Mouse (Mus musculus) effector memory CD4-positive, alpha-beta T cell, adult 7 months (primary cell): ENCODE data around the gene Krtap10-4. TPM values are rescaled to one million over a fixed set of nuclear protein-coding genes. Genes with fewer than 3 reads are reported as not detected.

Source experiments
- polyA plus RNA-seq: library from polyadenylated mRNA; unstranded; fragments of 100-300 nt; shearing (Covaris generic); gene quantifications from one replicate; pipeline ENCODE4 v1.2.1, GENCODE M21; 2017

Gene Krtap10-4
- not detected for polyA plus RNA-seq

GRCm38 (mm10) chr10:77826951-77827350, at the start of gene Krtap10-4:
Krtap10-4 (minus strand) TSS chr10:77827095.

GRCm38 (mm10) chr10:77861675-77862074, 34.8 kb upstream of the Krtap10-4 start, which contains the start of gene Gm3285:
Gm3285 (plus strand) TSS chr10:77861975.

GRCm38 (mm10) chr10:77852559-77852958, 25.7 kb upstream of the Krtap10-4 start, which contains the start of gene Gm10318:
Gm10318 (plus strand) TSS chr10:77852859.

GRCm38 (mm10) chr10:77846503-77846902, 19.6 kb upstream of the Krtap10-4 start, which contains the start of gene Gm36176:
Gm36176 (plus strand) TSS chr10:77846803.

GRCm38 (mm10) chr10:77835647-77836046, 8.8 kb upstream of the Krtap10-4 start, which contains the start of gene Krtap10-10:
Krtap10-10 (plus strand) TSS chr10:77835947.

GRCm38 (mm10) chr10:77814382-77814781, 12.5 kb downstream of the Krtap10-4 start, which contains the start of gene Gm2696:
Gm2696 (plus strand) TSS chr10:77814682.

GRCm38 (mm10) chr10:77811743-77812142, 15.2 kb downstream of the Krtap10-4 start, which contains the start of gene Gm9507:
Gm9507 (minus strand) TSS chr10:77811843.

GRCm38 (mm10) chr10:77798921-77799508, 27.9 kb downstream of the Krtap10-4 start, which contains the start of gene Gm19668:
Gm19668 (minus strand) TSS chr10:77799133.

GRCm38 (mm10) chr10:77794976-77795375, 31.9 kb downstream of the Krtap10-4 start, which contains the start of gene Gm9639:
Gm9639 (minus strand) TSS chr10:77795076.

GRCm38 (mm10) chr10:77787876-77788275, 39.0 kb downstream of the Krtap10-4 start, which contains the start of gene Gm7137:
Gm7137 (minus strand) TSS chr10:77788200.

GRCm38 (mm10) chr10:77782442-77782841, 44.5 kb downstream of the Krtap10-4 start, which contains the start of gene Gm3250:
Gm3250 (minus strand) TSS chr10:77782542.

GRCm38 (mm10) chr10:77776844-77777243, 50.1 kb downstream of the Krtap10-4 start, which contains the start of gene Gm7138:
Gm7138 (minus strand) TSS chr10:77776944.

Other genes starting within 250 kb of the Krtap10-4 start
- gene Pttg1ip, start 245.4 kb downstream of the Krtap10-4 start, polyA plus RNA-seq: 91.7 TPM
- gene Sumo3, start 221.0 kb downstream of the Krtap10-4 start, polyA plus RNA-seq: 96.7 TPM
- not detected for gene Gm49325, start 220.9 kb downstream of the Krtap10-4 start, polyA plus RNA-seq
- 65.3 TPM for gene Ube2g2, start 204.8 kb downstream of the Krtap10-4 start, polyA plus RNA-seq
- 0.37 TPM for gene Tspear, start 140.5 kb downstream of the Krtap10-4 start, polyA plus RNA-seq
- gene Gm19402, start 136.3 kb downstream of the Krtap10-4 start, polyA plus RNA-seq: not detected
- not detected for gene Gm9508, start 129.9 kb downstream of the Krtap10-4 start, polyA plus RNA-seq
- not detected for gene Gm10272, start 120.5 kb downstream of the Krtap10-4 start, polyA plus RNA-seq
- not detected for gene Gm10024, start 115.6 kb downstream of the Krtap10-4 start, polyA plus RNA-seq
- not detected for gene Gm10142, start 111.3 kb downstream of the Krtap10-4 start, polyA plus RNA-seq
- not detected for gene Krtap12-1, start 106.5 kb downstream of the Krtap10-4 start, polyA plus RNA-seq
- not detected for gene Gm10100, start 100.6 kb downstream of the Krtap10-4 start, polyA plus RNA-seq
- gene Gm18596, start 84.5 kb downstream of the Krtap10-4 start, polyA plus RNA-seq: not detected
- gene Gm9736, start 75.7 kb downstream of the Krtap10-4 start, polyA plus RNA-seq: not detected
- gene Gm3233, start 67.4 kb downstream of the Krtap10-4 start, polyA plus RNA-seq: not detected
- not detected for gene Gm3238, start 55.8 kb downstream of the Krtap10-4 start, polyA plus RNA-seq
- gene Gm7138, start 50.2 kb downstream of the Krtap10-4 start, polyA plus RNA-seq: not detected
- not detected for gene Gm3250, start 44.6 kb downstream of the Krtap10-4 start, polyA plus RNA-seq
- not detected for gene Gm7137, start 38.9 kb downstream of the Krtap10-4 start, polyA plus RNA-seq
- not detected for gene Gm9639, start 32.0 kb downstream of the Krtap10-4 start, polyA plus RNA-seq
- not detected for gene Gm19668, start 28.0 kb downstream of the Krtap10-4 start, polyA plus RNA-seq
- gene Gm9507, start 15.3 kb downstream of the Krtap10-4 start, polyA plus RNA-seq: not detected
- gene Gm2696, start 12.4 kb downstream of the Krtap10-4 start, polyA plus RNA-seq: not detected
- not detected for gene Krtap10-10, start 8.9 kb upstream of the Krtap10-4 start, polyA plus RNA-seq
- gene Gm36176, start 19.7 kb upstream of the Krtap10-4 start, polyA plus RNA-seq: not detected
- gene Gm10318, start 25.8 kb upstream of the Krtap10-4 start, polyA plus RNA-seq: not detected
- gene Gm3285, start 34.9 kb upstream of the Krtap10-4 start, polyA plus RNA-seq: not detected
- 0.32 TPM for gene Lrrc3, start 75.4 kb upstream of the Krtap10-4 start, polyA plus RNA-seq
- gene Trpm2, start 143.5 kb upstream of the Krtap10-4 start, polyA plus RNA-seq: 1.1 TPM
- 11.6 TPM for gene 1810043G02Rik, start 151.4 kb upstream of the Krtap10-4 start, polyA plus RNA-seq
- gene Pfkl, start 183.0 kb upstream of the Krtap10-4 start, polyA plus RNA-seq: 110 TPM
- not detected for gene Dnmt3l, start 214.9 kb upstream of the Krtap10-4 start, polyA plus RNA-seq
- gene Aire, start 216.5 kb upstream of the Krtap10-4 start, polyA plus RNA-seq: 0.39 TPM
- 14.9 TPM for gene Icosl, start 242.2 kb upstream of the Krtap10-4 start, polyA plus RNA-seq